Mouse (Mus musculus) lung, adult 18-20 months (tissue): Measurements from ENCODE around the gene Siglecf.

Experiments used
- DNase-seq, 2 experiments: peaks; one replicate each; pipeline ENCODE4 v3.0.0; 2022; ENCODE audit warnings: mixed read lengths in 2 of 2

The Siglecf gene

GRCm38 (mm10) chr7:43351154-43351553, at the start of gene Siglecf:
TSS of gene Siglecf (plus strand) at chr7:43351341.
- no peak for DNase-seq

GRCm38 (mm10) chr7:43305235-43305634, 45.9 kb upstream of the Siglecf start:
- peak in 1 of 2 experiments; percentile 17 for DNase-seq

GRCm38 (mm10) chr7:43309069-43309468, 42.1 kb upstream of the Siglecf start:
- DNase-seq, result no peak

GRCm38 (mm10) chr7:43311632-43312031, 39.5 kb upstream of the Siglecf start:
- no peak for DNase-seq

- no peak for DNase-seq
Observed at GRCm38 (mm10) chr7:43312386-43313012, 38.6 kb upstream of the Siglecf start.

GRCm38 (mm10) chr7:43313013-43313428, 38.1 kb upstream of the Siglecf start, which contains the start of gene Zfp715:
TSS of gene Zfp715 (minus strand) at chr7:43313294.
- DNase-seq, result peak; percentile 94 to 96

GRCm38 (mm10) chr7:43326223-43326780, 24.8 kb upstream of the Siglecf start:
- no peak for DNase-seq

- DNase-seq, result no peak
Observed at GRCm38 (mm10) chr7:43328101-43328500, 23.0 kb upstream of the Siglecf start.

GRCm38 (mm10) chr7:43333203-43333602, 17.9 kb upstream of the Siglecf start:
- peak; percentile 20 to 23 for DNase-seq

GRCm38 (mm10) chr7:43333899-43334298, 17.2 kb upstream of the Siglecf start:
- no peak for DNase-seq

GRCm38 (mm10) chr7:43340771-43341170, 10.4 kb upstream of the Siglecf start:
- DNase-seq, result no peak

- DNase-seq, result peak; percentile 10 to 16
Observed at GRCm38 (mm10) chr7:43343191-43343590, 8.0 kb upstream of the Siglecf start.

- no peak for DNase-seq
Observed at GRCm38 (mm10) chr7:43344020-43344419, 7.1 kb upstream of the Siglecf start.

- no peak for DNase-seq
Observed at GRCm38 (mm10) chr7:43344491-43344890, 6.7 kb upstream of the Siglecf start.

- no peak for DNase-seq
Observed at GRCm38 (mm10) chr7:43346148-43346547, 5.0 kb upstream of the Siglecf start.

GRCm38 (mm10) chr7:43346571-43346970, 4.6 kb upstream of the Siglecf start:
- no peak for DNase-seq

- peak; percentile 20 to 26 for DNase-seq
Observed at GRCm38 (mm10) chr7:43349623-43350022, 1.5 kb upstream of the Siglecf start.

GRCm38 (mm10) chr7:43353118-43353517, 2.0 kb downstream of the Siglecf start:
- peak; percentile 14 to 28 for DNase-seq

- no peak for DNase-seq
Observed at GRCm38 (mm10) chr7:43353758-43354157, 2.6 kb downstream of the Siglecf start.

- DNase-seq, result no peak
Observed at GRCm38 (mm10) chr7:43354893-43355835, 4.0 kb downstream of the Siglecf start.

GRCm38 (mm10) chr7:43358556-43358955, 7.4 kb downstream of the Siglecf start:
- DNase-seq, result no peak

GRCm38 (mm10) chr7:43361442-43361841, 10.3 kb downstream of the Siglecf start:
- DNase-seq, result no peak

- DNase-seq, result no peak
Observed at GRCm38 (mm10) chr7:43362021-43362420, 10.9 kb downstream of the Siglecf start.
